Mouse (Mus musculus) heart, embryonic 10.5 days (tissue): Measurements from ENCODE around the gene Snapc4. TPM values are rescaled to one million over a fixed set of nuclear protein-coding genes. Genes with fewer than 3 reads are reported as not detected.

Experiments
- DNase-seq: peaks from one replicate; pipeline ENCODE4 v3.0.0-alpha.2; 2017; ENCODE audit warnings: low spot score
- H3K27ac ChIP-seq: fragments of 300-500 bp; sonication (generic); 2 replicates; pipeline ENCODE4 v1.5.1; 2016; ENCODE audit warnings: mild to moderate bottlenecking
- H3K27me3 ChIP-seq: fragments of 300-500 bp; sonication (generic); 2 replicates; pipeline ENCODE4 v1.6.1; 2016; ENCODE audit warnings: mild to moderate bottlenecking; ENCODE audit not compliant: poor library complexity, insufficient read depth, severe bottlenecking
- H3K36me3 ChIP-seq: fragments of 300-500 bp; sonication (generic); 2 replicates; pipeline ENCODE4 v1.6.1; 2016; ENCODE audit warnings: mild to moderate bottlenecking, moderate library complexity
- H3K4me1 ChIP-seq: fragments of 300-500 bp; sonication (generic); 2 replicates; pipeline ENCODE4 v1.6.1; 2016; ENCODE audit warnings: mild to moderate bottlenecking
- H3K4me3 ChIP-seq: fragments of 300-500 bp; sonication (generic); 2 replicates; pipeline ENCODE4 v1.5.1; 2016; ENCODE audit warnings: mild to moderate bottlenecking, moderate library complexity
- H3K9me3 ChIP-seq: fragments of 300-500 bp; sonication (generic); 2 replicates; pipeline ENCODE4 v1.6.1; 2016; ENCODE audit warnings: mild to moderate bottlenecking, moderate library complexity
- WGBS: fragments of 180-500 bp; shearing (Covaris S2); methylation state at CpG from one replicate; pipeline ENCODE4 v1.1.7; 2016; 5-methylcytosine and 5-hydroxymethylcytosine counted together
- polyA plus RNA-seq: library from polyadenylated mRNA; unstranded; fragments of >200 nt; fragmentation: Nextera tagmentation; extraction: Ambion mirVana; gene quantifications from 2 replicates; pipeline ENCODE4 v1.2.1, GENCODE M21; 2016

The Snapc4 gene
- polyA plus RNA-seq, 1 experiment from 2014 or later: 31.7 TPM

DNA sequence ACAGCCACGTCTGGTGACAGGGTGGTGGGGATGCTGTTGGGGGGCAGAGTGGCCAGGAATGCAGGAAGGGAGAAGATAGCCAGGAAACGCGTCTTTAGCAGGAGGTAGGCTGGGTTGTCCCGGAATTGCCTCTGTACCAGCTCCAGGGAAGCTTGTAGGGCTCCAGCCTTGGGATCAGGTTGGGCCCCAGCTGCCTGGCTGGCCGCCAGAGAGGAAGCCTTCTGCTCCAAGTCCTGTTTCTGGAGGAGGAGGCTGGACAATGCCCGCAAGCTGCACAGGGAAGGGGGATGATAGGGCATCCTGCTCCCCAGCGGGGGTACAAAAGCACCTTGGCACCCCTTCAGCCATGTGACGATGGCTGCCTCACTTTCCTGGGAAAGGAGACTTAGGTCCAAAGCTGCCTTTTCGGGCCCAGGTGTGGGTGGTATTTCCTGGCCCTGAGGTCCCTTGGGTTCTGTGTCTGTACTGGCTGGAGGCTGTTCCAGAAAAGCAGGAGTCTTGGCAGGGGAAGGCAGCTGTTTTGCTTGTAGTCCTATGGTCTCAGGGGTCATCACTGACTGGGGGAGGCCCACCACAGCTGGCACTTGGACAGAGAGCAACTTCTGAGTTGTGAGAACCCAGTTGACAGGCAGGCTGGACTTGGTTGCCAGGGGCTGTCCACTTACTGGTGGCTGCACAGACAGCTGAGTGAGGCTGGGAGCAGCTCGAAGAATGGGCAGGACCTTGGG is 15.6 kb downstream of the Snapc4 start:
- no peak for DNase-seq
- no peak overlapping the region for H3K27ac ChIP-seq
- no peaks in the 10 kb centered on the region for H3K9me3 ChIP-seq
- H3K36me3 ChIP-seq: peaks cover 73% of the 10 kb centered on the region
- H3K4me3 ChIP-seq: no peak overlapping the region
- no peaks in the 10 kb centered on the region for H3K27me3 ChIP-seq
- peaks cover 11% of the 10 kb centered on the region for H3K4me1 ChIP-seq
- whole genome bisulfite sequencing: 82% methylated on average over 10 of the region's 10 CpGs

GRCm38 (mm10) chr2:26363481-26363880 is 17.0 kb downstream of the Snapc4 start:
- Histone ChIP-seq H3K9me3 (no peaks in the 10 kb centered on the region), H3K4me1 (peaks cover 15% of the 10 kb centered on the region), H3K4me3 (no peak overlapping the region), H3K27me3 (no peaks in the 10 kb centered on the region), H3K27ac (no peak overlapping the region), H3K36me3 (peaks cover 58% of the 10 kb centered on the region)
- no peak for DNase-seq
- WGBS: 67% methylated on average over 5 of the region's 5 CpGs

DNA sequence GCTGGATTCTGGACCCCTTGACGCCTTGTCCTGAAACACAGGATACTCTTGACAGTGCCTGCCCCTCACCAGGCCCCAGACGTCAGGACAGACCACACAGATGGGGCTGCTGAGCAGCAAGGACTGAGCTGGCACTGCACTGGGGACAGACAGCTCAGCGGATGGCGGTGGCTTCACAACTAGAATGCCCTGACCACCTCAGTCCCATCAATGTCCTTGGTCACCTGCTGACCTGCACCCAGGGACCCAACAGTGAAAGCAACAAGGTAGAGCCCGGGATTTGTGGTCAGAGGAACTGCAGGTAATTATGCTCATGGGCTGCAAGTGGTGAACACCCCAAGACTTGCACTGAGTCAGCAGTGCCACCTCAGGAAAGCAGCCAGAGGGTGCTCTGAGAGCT is 17.5 kb downstream of the Snapc4 start:
- peaks cover 15% of the 10 kb centered on the region for H3K4me1 ChIP-seq
- WGBS: 79% methylated on average over 5 of the region's 5 CpGs
- DNase-seq: no peak
- peaks cover 53% of the 10 kb centered on the region for H3K36me3 ChIP-seq
- no peaks in the 10 kb centered on the region for H3K27me3 ChIP-seq
- no peak overlapping the region for H3K27ac ChIP-seq
- no peaks in the 10 kb centered on the region for H3K9me3 ChIP-seq
- no peak overlapping the region for H3K4me3 ChIP-seq

DNA sequence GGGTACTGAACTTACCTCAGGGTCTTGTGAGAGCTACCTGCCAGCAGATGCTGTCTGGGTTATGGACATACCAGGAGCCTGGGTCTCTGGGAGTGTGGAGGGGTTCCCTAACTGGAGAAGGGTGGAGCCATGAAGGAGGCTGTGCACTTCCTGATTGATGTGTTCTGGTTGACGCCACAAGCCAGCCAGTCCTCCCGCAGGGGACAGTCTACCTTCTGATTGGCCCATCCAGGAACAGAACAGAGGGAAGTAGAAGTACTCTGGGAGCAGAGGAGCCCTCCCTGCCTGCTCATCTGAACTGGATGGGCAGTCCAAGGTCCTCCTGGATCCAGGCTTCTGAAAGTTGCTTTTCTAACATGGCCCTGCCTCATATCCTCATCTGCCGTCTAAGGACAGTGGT is 19.7 kb downstream of the Snapc4 start, which contains the start of gene Card9:
Gene Card9 (minus strand): TSS at position 147 of the 400 bp plus-strand sequence.
- Histone ChIP-seq H3K9me3 (no peaks in the 10 kb centered on the region), H3K36me3 (peaks cover 31% of the 10 kb centered on the region), H3K4me1 (peaks cover 21% of the 10 kb centered on the region), H3K27me3 (peaks cover 4% of the 10 kb centered on the region), H3K4me3 (no peak within 1 kb of the TSS), H3K27ac (no peak within 1 kb of the TSS)
- 49% methylated on average over 3 of the region's 3 CpGs for WGBS
- DNase-seq: no peak

DNA sequence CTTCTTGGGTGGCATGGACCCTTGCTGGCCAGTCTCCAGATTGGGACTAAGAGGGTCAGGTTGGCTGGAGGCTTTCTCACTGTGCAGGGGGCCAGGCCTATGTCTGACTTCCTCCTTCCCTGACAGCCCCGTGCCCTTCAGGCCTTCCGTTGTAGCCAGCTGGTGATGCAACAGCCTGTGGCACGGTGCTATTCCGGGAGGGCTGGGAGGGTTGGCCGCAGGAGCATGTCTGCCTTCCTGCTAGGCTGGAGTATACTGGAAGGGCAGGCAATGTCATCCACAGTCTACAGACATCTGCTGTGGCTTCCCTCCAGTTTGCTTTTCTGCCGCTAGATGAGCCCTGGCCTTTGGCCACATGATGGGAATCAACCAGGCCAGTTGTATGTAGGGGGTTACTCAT is 20.5 kb downstream of the Snapc4 start:
- 75% methylated on average over 6 of the region's 6 CpGs for WGBS
- no peak overlapping the region for H3K27ac ChIP-seq

GRCm38 (mm10) chr2:26358667-26359320 is 21.7 kb downstream of the Snapc4 start:
- Histone ChIP-seq H3K9me3 (no peaks in the 10 kb centered on the region), H3K27me3 (peaks cover 4% of the 10 kb centered on the region), H3K4me1 (peaks cover 15% of the 10 kb centered on the region; the same call in 1 of the 2 replicates), H3K27ac (no peak overlapping the region), H3K36me3 (peaks cover 12% of the 10 kb centered on the region), H3K4me3 (no peak overlapping the region)
- 83% methylated on average over 13 of the region's 13 CpGs for WGBS
- no peak for DNase-seq

More for the DNA sequence above, 20.5 kb downstream of the Snapc4 start:
- Histone ChIP-seq H3K4me1 (peaks cover 21% of the 10 kb centered on the region), H3K4me3 (no peak overlapping the region), H3K36me3 (peaks cover 23% of the 10 kb centered on the region), H3K27me3 (peaks cover 4% of the 10 kb centered on the region), H3K9me3 (no peaks in the 10 kb centered on the region)
- no peak for DNase-seq

- 50% methylated on average over 15 of the region's 15 CpGs for WGBS
- peaks cover 4% of the 10 kb centered on the region for H3K27me3 ChIP-seq
- peaks cover 20% of the 10 kb centered on the region for H3K4me1 ChIP-seq
- DNase-seq: no peak
- no peak overlapping the region for H3K4me3 ChIP-seq
- no peaks in the 10 kb centered on the region for H3K36me3 ChIP-seq
- H3K9me3 ChIP-seq: no peaks in the 10 kb centered on the region
- no peak overlapping the region for H3K27ac ChIP-seq
Measured at GRCm38 (mm10) chr2:26357484-26357883, 23.0 kb downstream of the Snapc4 start.

GRCm38 (mm10) chr2:26356678-26357077 is 23.8 kb downstream of the Snapc4 start:
- Histone ChIP-seq H3K36me3 (no peaks in the 10 kb centered on the region), H3K4me1 (peaks cover 23% of the 10 kb centered on the region), H3K4me3 (no peak overlapping the region), H3K27me3 (peaks cover 4% of the 10 kb centered on the region), H3K9me3 (no peaks in the 10 kb centered on the region), H3K27ac (no peak overlapping the region)
- WGBS: 73% methylated on average over 7 of the region's 7 CpGs
- no peak for DNase-seq

GRCm38 (mm10) chr2:26356231-26356630 is 24.2 kb downstream of the Snapc4 start:
- Histone ChIP-seq H3K4me3 (no peak overlapping the region), H3K36me3 (no peaks in the 10 kb centered on the region), H3K27ac (no peak overlapping the region), H3K9me3 (no peaks in the 10 kb centered on the region), H3K4me1 (peaks cover 24% of the 10 kb centered on the region), H3K27me3 (peaks cover 4% of the 10 kb centered on the region)
- 68% methylated on average over 4 of the region's 4 CpGs for WGBS
- DNase-seq: no peak

GRCm38 (mm10) chr2:26354401-26354800 is 26.1 kb downstream of the Snapc4 start:
- Histone ChIP-seq H3K4me1 (peaks cover 30% of the 10 kb centered on the region), H3K9me3 (no peaks in the 10 kb centered on the region), H3K27ac (no peak overlapping the region), H3K36me3 (peaks cover 11% of the 10 kb centered on the region), H3K27me3 (peaks cover 4% of the 10 kb centered on the region), H3K4me3 (no peak overlapping the region)
- DNase-seq: no peak
- 81% methylated on average over 4 of the region's 4 CpGs for WGBS

GRCm38 (mm10) chr2:26353066-26353980 is 27.1 kb downstream of the Snapc4 start:
- Histone ChIP-seq H3K4me3 (peak overlapping the region; percentile 86), H3K27ac (peak overlapping the region; percentile 97; the same call in 1 of the 2 replicates), H3K36me3 (peaks cover 22% of the 10 kb centered on the region), H3K27me3 (peaks cover 4% of the 10 kb centered on the region), H3K9me3 (no peaks in the 10 kb centered on the region), H3K4me1 (peaks cover 32% of the 10 kb centered on the region)
- no peak for DNase-seq
- WGBS: 84% methylated on average over 11 of the region's 11 CpGs

DNA sequence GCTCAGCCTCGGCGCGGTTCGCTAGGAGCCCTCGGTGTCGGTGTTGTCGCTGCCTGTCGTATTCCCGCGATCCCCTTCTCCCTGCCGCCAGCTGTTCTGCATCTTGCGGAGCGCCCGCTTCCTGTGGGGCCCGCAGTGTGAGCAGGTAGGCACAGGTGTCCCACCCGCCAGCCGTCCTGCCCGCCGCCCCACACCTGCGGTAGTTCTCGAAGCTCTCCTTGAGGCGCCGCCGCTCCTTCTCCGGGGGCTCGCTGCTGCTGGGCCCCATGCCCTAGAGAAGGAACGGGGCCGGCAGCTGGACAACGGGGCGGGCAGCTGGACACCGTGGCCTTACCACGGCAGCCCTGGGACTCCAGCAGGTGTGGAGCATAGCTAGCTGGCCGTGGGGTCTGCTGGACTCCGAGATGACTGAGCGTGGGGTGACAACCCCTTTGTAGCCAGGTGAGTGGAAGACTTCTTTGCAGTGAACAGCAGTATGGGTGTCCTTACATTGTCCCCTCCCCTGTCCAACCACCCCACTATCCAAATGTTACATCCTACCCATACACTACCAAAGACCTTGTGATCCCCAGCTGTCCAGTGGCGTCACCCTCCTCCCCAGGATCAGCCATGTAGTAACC is 28.1 kb downstream of the Snapc4 start:
- peaks cover 3% of the 10 kb centered on the region for H3K27me3 ChIP-seq
- H3K4me1 ChIP-seq: peaks cover 31% of the 10 kb centered on the region
- H3K36me3 ChIP-seq: peaks cover 31% of the 10 kb centered on the region
- H3K9me3 ChIP-seq: no peaks in the 10 kb centered on the region
- DNase-seq: no peak
- WGBS: 4% methylated on average over 36 of the region's 36 CpGs
- H3K27ac ChIP-seq: peak overlapping the region; percentile 97
- peak overlapping the region; percentile 86 for H3K4me3 ChIP-seq
